Mouse (Mus musculus) kidney, adult 2 months (tissue): ENCODE measurements at regions not wholly inside any gene's neighbourhood (a gene's known extent, or its start where the extent isn't known, plus 50 kb on each side); places are given as distances from the start of the nearest gene placed in this dataset.

Experiments used
- CTCF ChIP-seq: fragments of 200-500 bp; conservative IDR thresholded peaks from 2 replicates; pipeline ENCODE4 v1.5.1; 2011; ENCODE audit warnings: low read depth, mild to moderate bottlenecking, control low read depth, low read length, moderate library complexity, mixed read lengths; ENCODE audit not compliant: insufficient read depth, insufficient read length
- POLR2A ChIP-seq: fragments of 200-500 bp; IDR thresholded peaks from one replicate; pipeline ENCODE4 v1.6.1; 2011; ENCODE audit warnings: low read depth, low read length, control low read depth

- TF ChIP-seq CTCF, result no peak
- no peak for TF ChIP-seq POLR2A
Measured at GRCm38 (mm10) chr9:52366046-52366445, 197.7 kb upstream of the Zc3h12c start.
